Mouse (Mus musculus) G1E (cell line): ENCODE results near the gene Lmo7.

ENCODE experiments used
- CTCF ChIP-seq: IDR thresholded peaks from 2 replicates; pipeline ENCODE4 v1.5.1; 2012; ENCODE audit warnings: low read depth, low read length, inconsistent platforms, mixed read lengths
- GATA1 ChIP-seq: IDR thresholded peaks from 2 replicates; pipeline ENCODE4 v1.6.1; 2012; ENCODE audit warnings: borderline replicate concordance, low read length, inconsistent platforms, mixed read lengths

GRCm38 (mm10) chr14:101729972-101730692 is 375 bp downstream of the Lmo7 start:
- no peak for TF ChIP-seq GATA1
- no peak for TF ChIP-seq CTCF
